Mouse (Mus musculus) brain, embryonic 14.5 days (tissue): ENCODE results near the gene Tnnt2.

Source experiments
- CTCF ChIP-seq: fragments of 200-500 bp; IDR thresholded peaks from 2 replicates; pipeline ENCODE4 v1.5.1; 2012; ENCODE audit warnings: inconsistent platforms, mild to moderate bottlenecking, moderate library complexity, borderline replicate concordance; ENCODE audit not compliant: insufficient read depth, insufficient read length; ENCODE audit errors: extremely low read depth
- POLR2A ChIP-seq: fragments of 200-500 bp; IDR thresholded peaks from 2 replicates; pipeline ENCODE4 v1.6.1; 2012; ENCODE audit warnings: mild to moderate bottlenecking, inconsistent platforms, borderline replicate concordance; ENCODE audit not compliant: poor library complexity, insufficient read depth, insufficient read length, severe bottlenecking; ENCODE audit errors: extremely low read depth

- no peak for TF ChIP-seq CTCF
- no peak for TF ChIP-seq POLR2A
These were observed 63.1 kb downstream of the Tnnt2 start for GRCm38 (mm10) chr1:135899295-135899694.
